Mouse (Mus musculus): ENCODE results near the gene Ryr3. TPM values are rescaled to one million over a fixed set of nuclear protein-coding genes. Genes with fewer than 3 reads are reported as not detected.

The Ryr3 gene
- total RNA-seq, 1 experiment = 5.4 TPM

DNA sequence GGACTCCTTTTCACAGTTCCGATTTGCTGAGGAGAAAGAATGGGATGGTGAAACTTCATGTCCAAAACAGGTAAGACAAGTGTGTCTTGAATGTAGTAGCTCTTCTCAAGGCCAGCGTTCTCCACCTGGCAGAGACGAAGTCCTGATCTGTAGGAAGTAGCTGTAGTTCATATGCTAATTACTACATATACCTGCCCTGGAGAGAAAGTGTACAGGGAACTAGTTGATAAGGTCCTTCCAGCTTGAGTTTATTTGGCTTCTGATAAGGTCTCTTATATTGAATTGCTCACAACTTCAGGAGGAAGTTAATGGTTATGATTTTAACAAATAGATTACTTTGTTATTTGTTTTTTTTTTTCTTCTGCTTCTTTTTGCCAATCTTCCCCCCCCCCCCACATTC is 591.7 kb downstream of the Ryr3 start:
- H3K9me3 ChIP-seq (ENCODE audit: control insufficient read depth, insufficient read depth, low read depth, low read length) = no peaks in the 10 kb centered on the region
- H3K36me3 ChIP-seq (ENCODE audit: control insufficient read depth, insufficient read depth, low read length, poor library complexity, severe bottlenecking) = no peaks in the 10 kb centered on the region
- H3K4me1 ChIP-seq (ENCODE audit: control insufficient read depth in 2 of 2, insufficient read depth in 2 of 2, low read length in 2 of 2, poor library complexity in 1 of 2) = peaks cover 3% of the 10 kb centered on the region in 2 experiments; a peak in 3 of 4 replicates
- no peak overlapping the region for H3K9ac ChIP-seq (ENCODE audit: insufficient read depth, low read depth, low read length, poor library complexity, severe bottlenecking)
- in situ Hi-C loops (cut with MboI; ENCODE audit: low sequenced_read_pairs in 2 of 2, unreplicated experiment in 2 of 2) = no loop called here
- H3K4me3 ChIP-seq (ENCODE audit: insufficient read depth in 1 of 2, low read depth in 1 of 2, low read length in 2 of 2, poor library complexity in 1 of 2, severe bottlenecking in 1 of 2) = no peak overlapping the region
- H3K27ac ChIP-seq (ENCODE audit: insufficient read depth, low read depth, low read length, poor library complexity, severe bottlenecking) = no peak overlapping the region
- TF ChIP-seq CHD2 (IDR thresholded peaks at IDR 0.05; ENCODE audit: low read depth, low read length) (no peak), ZNF384 (IDR thresholded peaks at IDR 0.05; ENCODE audit: low read depth, low read length) (no peak), ZC3H11A (IDR thresholded peaks at IDR 0.05; ENCODE audit: borderline replicate concordance, low read depth, low read length) (no peak), HCFC1 (IDR thresholded peaks at IDR 0.05; ENCODE audit: borderline replicate concordance, insufficient read depth, low read length) (no peak), MAFK (IDR thresholded peaks at IDR 0.05; ENCODE audit: insufficient read depth, low read depth, low read length) (no peak)
- no peak for DNase-seq (ENCODE audit: low read depth, low spot score)

DNA sequence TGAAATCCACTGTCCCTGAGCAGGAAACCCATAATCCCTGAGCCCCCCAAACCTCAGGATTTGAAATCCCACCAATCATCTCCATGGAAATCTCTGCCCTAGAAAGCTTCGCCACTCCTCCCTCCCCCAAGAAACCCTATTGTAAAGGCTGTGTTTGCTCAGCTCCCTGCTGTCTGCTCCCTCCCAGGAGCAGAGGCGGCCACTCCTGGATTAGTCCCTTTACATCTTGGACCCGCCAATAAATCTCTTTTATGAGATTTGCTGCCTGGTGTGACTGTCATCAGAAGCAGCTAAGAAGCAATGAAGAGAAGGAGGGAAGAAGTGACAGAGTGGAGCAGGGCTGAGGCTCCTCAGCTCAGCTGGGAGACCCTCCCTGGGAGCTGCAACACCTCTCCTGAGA is 599.7 kb downstream of the Ryr3 start:
- Histone ChIP-seq H3K9ac (ENCODE audit: insufficient read depth, low read depth, low read length, poor library complexity, severe bottlenecking) (no peak overlapping the region), H3K36me3 (ENCODE audit: control insufficient read depth, insufficient read depth, low read length, poor library complexity, severe bottlenecking) (no peaks in the 10 kb centered on the region), H3K27ac (ENCODE audit: insufficient read depth, low read depth, low read length, poor library complexity, severe bottlenecking) (no peak overlapping the region), H3K9me3 (ENCODE audit: control insufficient read depth, insufficient read depth, low read depth, low read length) (no peaks in the 10 kb centered on the region), H3K4me3 (ENCODE audit: insufficient read depth in 1 of 2, low read depth in 1 of 2, low read length in 2 of 2, poor library complexity in 1 of 2, severe bottlenecking in 1 of 2) (no peak overlapping the region), H3K4me1 (ENCODE audit: control insufficient read depth in 2 of 2, insufficient read depth in 2 of 2, low read length in 2 of 2, poor library complexity in 1 of 2) (peaks cover 0 to 2% of the 10 kb centered on the region in 2 experiments; a peak in 1 of 4 replicates)
- in situ Hi-C loops (cut with MboI; ENCODE audit: low sequenced_read_pairs in 2 of 2, unreplicated experiment in 2 of 2) = no loop called here
- no peak for DNase-seq (ENCODE audit: low read depth, low spot score)
- TF ChIP-seq CHD2 (IDR thresholded peaks at IDR 0.05; ENCODE audit: low read depth, low read length) = no peak
- TF ChIP-seq ZC3H11A (IDR thresholded peaks at IDR 0.05; ENCODE audit: borderline replicate concordance, low read depth, low read length) = no peak

DNA sequence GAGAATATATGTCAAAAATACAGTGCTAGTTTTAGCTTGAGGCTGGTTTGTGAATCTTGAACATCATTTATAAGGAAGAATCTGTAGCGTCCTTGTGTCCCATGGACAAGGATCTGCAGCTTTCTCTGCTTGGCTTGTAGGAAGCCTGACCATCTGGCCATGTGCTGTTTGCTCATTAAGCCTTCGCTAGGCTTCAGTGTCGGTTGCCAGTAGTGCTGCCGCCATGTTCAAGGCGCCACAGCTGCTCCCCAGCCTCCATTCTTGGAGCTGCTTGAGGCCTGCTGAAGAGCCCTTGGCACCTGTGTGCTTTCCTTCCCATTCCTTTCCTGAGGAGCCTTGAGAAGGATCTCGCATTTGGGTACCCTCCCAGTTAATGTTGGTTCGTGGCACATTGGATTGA is 602.5 kb downstream of the Ryr3 start:
- H3K4me1 ChIP-seq (ENCODE audit: control insufficient read depth in 2 of 2, insufficient read depth in 2 of 2, low read length in 2 of 2, poor library complexity in 1 of 2) = peaks cover 0 to 2% of the 10 kb centered on the region in 2 experiments; a peak in 1 of 4 replicates
- no peak for TF ChIP-seq HCFC1 (IDR thresholded peaks at IDR 0.05; ENCODE audit: borderline replicate concordance, insufficient read depth, low read length)
- no peak for TF ChIP-seq ZC3H11A (IDR thresholded peaks at IDR 0.05; ENCODE audit: borderline replicate concordance, low read depth, low read length)
- TF ChIP-seq MAFK (IDR thresholded peaks at IDR 0.05; ENCODE audit: insufficient read depth, low read depth, low read length) = no peak
- no peak for TF ChIP-seq ZNF384 (IDR thresholded peaks at IDR 0.05; ENCODE audit: low read depth, low read length)
- TF ChIP-seq CHD2 (IDR thresholded peaks at IDR 0.05; ENCODE audit: low read depth, low read length) = no peak
- no peak overlapping the region for H3K9ac ChIP-seq (ENCODE audit: insufficient read depth, low read depth, low read length, poor library complexity, severe bottlenecking)
- DNase-seq (ENCODE audit: low read depth, low spot score) = no peak
- H3K9me3 ChIP-seq (ENCODE audit: control insufficient read depth, insufficient read depth, low read depth, low read length) = no peaks in the 10 kb centered on the region
- in situ Hi-C loops (cut with MboI; ENCODE audit: low sequenced_read_pairs in 2 of 2, unreplicated experiment in 2 of 2) = no loop called here
- H3K36me3 ChIP-seq (ENCODE audit: control insufficient read depth, insufficient read depth, low read length, poor library complexity, severe bottlenecking) = no peaks in the 10 kb centered on the region
- no peak overlapping the region for H3K27ac ChIP-seq (ENCODE audit: insufficient read depth, low read depth, low read length, poor library complexity, severe bottlenecking)
- H3K4me3 ChIP-seq (ENCODE audit: insufficient read depth in 1 of 2, low read depth in 1 of 2, low read length in 2 of 2, poor library complexity in 1 of 2, severe bottlenecking in 1 of 2) = no peak overlapping the region

DNA sequence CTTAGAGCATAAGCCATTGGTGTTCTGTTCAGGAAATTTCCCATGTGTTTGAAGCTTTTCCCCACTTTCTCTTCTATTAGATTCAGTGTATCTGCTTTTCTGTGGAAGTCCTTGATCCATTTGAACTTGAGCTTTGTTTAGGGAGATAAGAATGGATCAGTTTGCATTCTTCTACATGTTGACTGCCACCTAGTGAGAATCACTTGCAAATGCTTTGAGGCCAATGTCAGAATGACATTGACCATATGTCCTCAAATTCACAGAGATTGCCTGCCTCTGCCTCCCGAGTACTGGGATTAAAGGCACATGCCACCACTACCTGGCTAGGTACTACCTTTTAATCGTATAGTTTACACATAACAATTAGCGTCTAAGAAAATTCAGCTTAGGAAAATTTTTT is 604.3 kb downstream of the Ryr3 start:
- no peaks in the 10 kb centered on the region for H3K36me3 ChIP-seq (ENCODE audit: control insufficient read depth, insufficient read depth, low read length, poor library complexity, severe bottlenecking)
- no peak for TF ChIP-seq ZC3H11A (IDR thresholded peaks at IDR 0.05; ENCODE audit: borderline replicate concordance, low read depth, low read length)
- no peak for TF ChIP-seq HCFC1 (IDR thresholded peaks at IDR 0.05; ENCODE audit: borderline replicate concordance, insufficient read depth, low read length)
- no peak for TF ChIP-seq MAFK (IDR thresholded peaks at IDR 0.05; ENCODE audit: insufficient read depth, low read depth, low read length)
- TF ChIP-seq ZNF384 (IDR thresholded peaks at IDR 0.05; ENCODE audit: low read depth, low read length) = no peak
- no peak for TF ChIP-seq CHD2 (IDR thresholded peaks at IDR 0.05; ENCODE audit: low read depth, low read length)
- H3K4me3 ChIP-seq (ENCODE audit: insufficient read depth in 1 of 2, low read depth in 1 of 2, low read length in 2 of 2, poor library complexity in 1 of 2, severe bottlenecking in 1 of 2) = no peak overlapping the region
- no peak for DNase-seq (ENCODE audit: low read depth, low spot score)
- no peak overlapping the region for H3K27ac ChIP-seq (ENCODE audit: insufficient read depth, low read depth, low read length, poor library complexity, severe bottlenecking)
- H3K9ac ChIP-seq (ENCODE audit: insufficient read depth, low read depth, low read length, poor library complexity, severe bottlenecking) = no peak overlapping the region
- in situ Hi-C loops (cut with MboI; ENCODE audit: low sequenced_read_pairs in 2 of 2, unreplicated experiment in 2 of 2) = no loop called here
- H3K4me1 ChIP-seq (ENCODE audit: control insufficient read depth in 2 of 2, insufficient read depth in 2 of 2, low read length in 2 of 2, poor library complexity in 1 of 2) = peaks cover 0 to 2% of the 10 kb centered on the region in 2 experiments; a peak in 1 of 4 replicates
- no peaks in the 10 kb centered on the region for H3K9me3 ChIP-seq (ENCODE audit: control insufficient read depth, insufficient read depth, low read depth, low read length)

DNA sequence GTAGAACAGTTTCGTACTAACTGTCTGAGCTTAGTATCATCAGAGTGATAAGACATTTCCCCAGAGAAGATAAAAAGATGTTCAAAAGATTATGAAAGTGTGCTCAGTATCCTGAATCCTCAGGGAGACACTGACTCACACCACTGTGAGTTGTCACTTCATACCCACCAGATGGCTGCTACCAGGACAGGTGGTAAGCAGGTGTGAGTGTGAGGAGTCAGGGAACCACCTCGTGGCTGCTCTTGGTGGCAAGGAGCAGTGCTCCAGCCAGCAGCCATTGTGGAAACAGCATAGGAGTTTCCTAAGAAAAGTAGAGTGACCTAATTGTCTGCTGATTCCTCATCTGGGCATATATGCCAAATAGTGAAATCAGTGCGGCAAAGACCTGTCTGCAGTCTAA is 610.4 kb downstream of the Ryr3 start:
- Histone ChIP-seq H3K27ac (ENCODE audit: insufficient read depth, low read depth, low read length, poor library complexity, severe bottlenecking) (no peak overlapping the region), H3K9me3 (ENCODE audit: control insufficient read depth, insufficient read depth, low read depth, low read length) (no peaks in the 10 kb centered on the region), H3K4me1 (ENCODE audit: control insufficient read depth in 2 of 2, insufficient read depth in 2 of 2, low read length in 2 of 2, poor library complexity in 1 of 2) (no peaks in the 10 kb centered on the region), H3K36me3 (ENCODE audit: control insufficient read depth, insufficient read depth, low read length, poor library complexity, severe bottlenecking) (no peaks in the 10 kb centered on the region), H3K4me3 (ENCODE audit: insufficient read depth in 1 of 2, low read depth in 1 of 2, low read length in 2 of 2, poor library complexity in 1 of 2, severe bottlenecking in 1 of 2) (no peak overlapping the region), H3K9ac (ENCODE audit: insufficient read depth, low read depth, low read length, poor library complexity, severe bottlenecking) (no peak overlapping the region)
- TF ChIP-seq ZNF384 (IDR thresholded peaks at IDR 0.05; ENCODE audit: low read depth, low read length) (no peak), CHD2 (IDR thresholded peaks at IDR 0.05; ENCODE audit: low read depth, low read length) (no peak), MAFK (IDR thresholded peaks at IDR 0.05; ENCODE audit: insufficient read depth, low read depth, low read length) (no peak), ZC3H11A (IDR thresholded peaks at IDR 0.05; ENCODE audit: borderline replicate concordance, low read depth, low read length) (no peak), HCFC1 (IDR thresholded peaks at IDR 0.05; ENCODE audit: borderline replicate concordance, insufficient read depth, low read length) (no peak)
- in situ Hi-C loops (cut with MboI; ENCODE audit: low sequenced_read_pairs in 2 of 2, unreplicated experiment in 2 of 2) = no loop called here
- no peak for DNase-seq (ENCODE audit: low read depth, low spot score)
